Mouse (Mus musculus) spleen, postnatal 14 days (tissue): Measurements from ENCODE around the gene Igsf21.
A peak's percentile ranks its signal among the peaks of the same experiment; 100 is the strongest.

Source experiments
- DNase-seq, 2 experiments: peaks; one replicate each; pipeline ENCODE4 v3.0.0; 2021 to 2022; ENCODE audit warnings: low spot score in 2 of 2

Gene Igsf21

GRCm38 (mm10) chr4:140053042-140053441, 193.5 kb downstream of the Igsf21 start:
- DNase-seq, result no peak

GRCm38 (mm10) chr4:140052575-140052974, 194.0 kb downstream of the Igsf21 start:
- no peak for DNase-seq

GRCm38 (mm10) chr4:140047807-140048362, 198.7 kb downstream of the Igsf21 start:
- no peak for DNase-seq

DNA sequence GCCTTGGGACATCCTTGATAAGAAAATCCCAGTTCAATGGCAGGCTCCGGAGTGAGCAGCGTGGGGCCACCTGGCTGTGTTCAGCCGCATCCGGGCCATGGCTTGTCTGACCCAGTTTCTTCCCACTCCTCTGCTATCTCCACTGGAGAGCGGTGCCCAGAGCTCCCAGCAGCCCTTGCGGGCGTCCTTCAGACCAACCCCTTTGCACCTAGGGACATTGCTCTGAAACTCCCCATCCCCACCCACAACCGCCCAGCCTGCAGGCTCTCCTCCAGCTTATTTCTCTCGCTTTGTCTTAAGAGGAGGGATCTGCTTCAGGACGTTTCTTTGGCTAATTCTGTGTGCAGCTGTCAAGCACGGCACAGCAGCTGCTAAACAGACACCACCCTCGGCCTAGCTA, 202.6 kb downstream of the Igsf21 start:
- no peak for DNase-seq

DNA sequence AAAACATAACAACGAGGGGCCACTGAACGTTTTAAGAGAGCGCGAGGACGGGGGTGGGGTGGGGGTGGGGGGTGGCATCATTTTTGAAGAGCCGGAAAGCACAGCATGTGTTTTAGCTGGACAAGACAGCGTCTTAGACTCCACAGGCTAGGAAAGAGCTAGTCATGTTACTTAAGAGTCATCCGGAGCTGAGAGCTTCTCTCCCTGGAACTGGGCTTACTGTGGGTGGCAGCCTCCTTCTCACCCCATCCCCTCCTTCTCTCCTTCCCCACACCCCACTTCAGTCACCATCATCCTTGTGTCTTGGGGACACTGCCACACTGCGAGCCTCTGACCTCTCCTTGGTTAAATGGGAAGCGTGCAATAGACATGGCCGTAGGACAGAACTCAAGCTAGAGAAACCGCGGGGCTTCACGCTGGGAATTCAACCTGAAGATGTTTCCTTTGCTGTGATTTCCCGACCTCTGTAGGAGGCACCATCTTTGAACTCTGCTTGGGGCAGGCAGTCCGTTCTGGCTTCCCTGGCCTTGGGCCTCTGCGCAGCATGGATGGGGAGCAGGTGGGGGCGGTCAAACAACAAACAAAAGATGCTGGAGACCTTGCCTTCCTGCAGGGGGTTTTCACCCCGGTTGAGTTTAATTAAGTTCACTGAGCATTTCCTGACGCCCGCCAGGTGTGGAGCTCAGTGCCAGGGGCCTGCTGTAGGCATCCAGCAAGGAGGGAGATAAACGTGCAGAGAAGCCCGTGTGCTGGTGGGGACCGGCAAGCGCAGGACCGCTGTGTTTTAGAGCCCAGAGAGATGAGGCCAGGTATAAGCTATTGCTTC, 207.8 kb downstream of the Igsf21 start:
- DNase-seq, result no peak

- DNase-seq, result no peak
These were observed 208.7 kb downstream of the Igsf21 start for GRCm38 (mm10) chr4:140037784-140038387.

DNA sequence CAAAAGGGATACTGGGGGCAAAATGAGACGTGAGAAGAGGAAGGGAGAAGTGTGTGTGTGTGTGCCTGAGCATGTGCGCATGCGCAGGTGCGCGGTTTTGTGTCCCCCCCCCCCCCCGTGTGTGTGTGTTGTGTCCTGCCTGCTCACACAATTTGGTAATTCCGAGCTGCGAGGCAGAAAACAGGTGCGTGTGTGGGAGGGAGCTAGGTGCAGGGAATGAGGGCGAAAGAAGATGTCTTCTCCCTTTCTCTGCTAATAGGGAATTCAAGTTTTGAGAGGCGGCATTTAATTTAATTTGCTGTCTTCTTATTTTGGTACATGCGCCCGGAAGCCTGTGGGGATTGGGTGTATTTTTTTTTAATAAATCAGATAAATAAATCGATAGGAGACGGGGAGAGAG, 211.4 kb downstream of the Igsf21 start:
- DNase-seq, result no peak

DNA sequence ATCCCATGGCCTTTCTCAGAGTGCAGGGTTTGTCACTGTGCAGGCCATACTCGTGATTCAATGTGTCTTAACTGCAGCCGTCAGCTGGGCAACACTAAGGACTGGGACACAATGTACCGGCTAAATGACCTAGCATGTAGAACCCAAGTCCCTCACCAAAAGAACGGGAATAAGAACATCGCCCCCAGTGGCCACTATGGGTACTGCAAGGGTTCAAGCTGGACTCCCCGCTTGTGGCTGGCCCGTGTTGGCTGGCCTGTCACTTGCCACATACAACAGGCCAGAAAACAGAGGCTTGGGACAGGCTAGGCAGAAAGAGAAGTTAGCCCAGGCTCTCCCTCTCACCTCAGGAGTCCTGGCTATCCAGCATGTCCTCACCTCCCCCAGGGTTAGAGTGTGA, 213.2 kb downstream of the Igsf21 start:
- DNase-seq, result peak in 1 of 2 experiments; percentile 7

- DNase-seq, result no peak
These were observed 216.2 kb downstream of the Igsf21 start for GRCm38 (mm10) chr4:140030415-140030814.

- DNase-seq, result no peak
These were observed 216.6 kb downstream of the Igsf21 start for GRCm38 (mm10) chr4:140030040-140030386.

GRCm38 (mm10) chr4:140029324-140030039, 217.1 kb downstream of the Igsf21 start:
- no peak for DNase-seq

DNA sequence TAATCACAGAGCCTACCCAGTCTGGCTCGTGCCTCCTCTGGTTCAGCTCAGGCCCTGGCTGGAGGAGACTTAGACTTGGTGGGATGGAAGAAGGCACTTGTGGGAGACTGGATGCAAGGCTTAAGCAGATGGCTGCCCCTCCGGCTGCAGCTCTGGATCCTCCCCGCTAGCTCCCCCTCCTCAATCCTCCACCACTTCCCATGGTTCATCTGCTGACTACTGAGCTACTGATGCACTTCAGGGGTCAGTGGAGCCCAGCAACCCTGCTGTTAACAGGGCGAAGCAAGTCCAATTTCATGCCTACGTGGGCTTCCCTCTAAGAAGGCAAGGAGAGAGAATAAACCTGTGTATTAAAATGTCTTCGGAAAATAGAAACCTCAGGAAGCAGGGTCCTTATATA, 222.8 kb downstream of the Igsf21 start:
- no peak for DNase-seq

- DNase-seq, result no peak
These were observed 230.7 kb downstream of the Igsf21 start for GRCm38 (mm10) chr4:140015916-140016315.

DNA sequence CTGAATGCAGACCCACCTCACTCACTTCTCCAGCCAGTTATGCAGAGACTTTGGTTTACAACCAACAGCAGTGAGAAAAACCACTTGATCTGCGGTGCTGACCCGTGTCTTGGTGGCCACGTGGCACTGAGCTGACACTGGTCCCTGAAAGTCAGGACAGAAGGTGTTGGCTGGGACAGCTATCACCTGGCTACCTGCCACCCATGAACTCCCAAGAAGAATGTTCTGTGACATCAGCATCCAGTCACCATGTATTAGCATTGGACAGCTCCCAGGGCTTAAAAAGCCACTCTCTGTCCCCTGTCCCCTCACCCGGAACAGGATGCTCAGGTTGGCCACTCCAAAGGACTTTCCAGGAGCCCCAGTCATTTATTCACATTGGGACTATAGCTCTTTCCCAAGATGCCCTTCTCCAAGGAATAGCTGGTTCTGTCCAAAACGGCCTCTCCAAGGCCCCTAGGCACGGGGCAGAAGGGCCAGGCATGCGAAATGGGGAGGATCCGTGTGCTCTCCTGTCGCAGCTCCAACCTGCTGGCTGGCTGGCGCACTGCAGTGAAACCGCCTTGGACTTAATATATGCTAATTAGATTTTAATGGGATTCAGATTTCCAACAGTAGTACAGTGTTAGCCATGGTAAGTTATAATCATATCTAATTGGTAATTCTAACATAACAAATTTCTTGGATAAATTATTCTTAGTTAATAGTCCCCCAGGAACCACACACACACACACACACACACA, 235.7 kb downstream of the Igsf21 start:
- DNase-seq, result no peak

- no peak for DNase-seq
These were observed 241.7 kb downstream of the Igsf21 start for GRCm38 (mm10) chr4:140004932-140005331.

GRCm38 (mm10) chr4:140004170-140004569, 242.4 kb downstream of the Igsf21 start:
- no peak for DNase-seq

DNA sequence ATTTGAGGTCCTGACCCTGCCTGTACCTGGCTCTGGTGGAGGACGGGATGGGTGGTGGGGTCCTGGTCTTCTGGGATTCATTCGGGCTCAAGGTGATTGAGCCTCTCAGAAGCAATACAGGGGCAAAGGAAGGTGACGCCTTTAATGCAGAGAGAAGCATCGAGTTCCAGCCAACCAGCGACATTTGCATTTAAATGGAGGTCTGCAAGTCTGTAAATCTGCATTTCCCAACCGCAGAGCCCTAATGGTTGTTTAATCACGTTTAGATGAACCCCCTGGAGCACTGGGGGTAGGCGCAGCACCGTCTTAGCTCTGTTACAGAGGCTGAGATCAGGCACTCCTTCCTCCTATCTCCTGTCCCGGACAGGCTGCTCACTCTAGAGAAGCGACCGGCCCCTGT, 244.5 kb downstream of the Igsf21 start:
- DNase-seq, result no peak

GRCm38 (mm10) chr4:140000911-140001310, 245.7 kb downstream of the Igsf21 start:
- DNase-seq, result no peak

DNA sequence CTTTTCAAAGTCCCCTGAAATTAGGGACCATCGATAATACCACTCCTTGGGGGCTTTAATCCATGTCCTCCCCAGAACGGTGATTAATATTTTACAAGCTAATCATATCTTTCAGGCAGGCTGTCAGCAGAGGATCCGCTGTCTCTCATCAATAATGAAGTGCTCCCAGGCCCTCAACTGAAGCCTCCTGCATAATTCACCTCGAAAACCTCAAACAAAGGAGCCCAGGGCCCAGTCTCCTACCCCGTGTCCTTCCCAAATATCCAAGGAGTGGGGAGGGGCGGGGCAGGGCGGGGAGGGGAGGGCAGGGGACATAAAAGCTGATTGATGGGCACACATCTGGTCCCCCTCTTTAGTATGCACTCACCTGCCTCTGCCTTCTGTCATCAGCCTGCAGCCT, 247.6 kb downstream of the Igsf21 start:
- no peak for DNase-seq

- DNase-seq, result no peak
These were observed 250.9 kb downstream of the Igsf21 start for GRCm38 (mm10) chr4:139995659-139996058.

- no peak for DNase-seq
These were observed 253.4 kb downstream of the Igsf21 start for GRCm38 (mm10) chr4:139993111-139993755.
